Mouse (Mus musculus) neural tube, embryonic 11.5 days (tissue): Measurements from ENCODE around the gene Gm49366. TPM values are rescaled to one million over a fixed set of nuclear protein-coding genes. Genes with fewer than 3 reads are reported as not detected.
A peak's percentile ranks its signal among the peaks of the same experiment; 100 is the strongest.
"Not testable (repeated sequence)": the region's sequence is repeated elsewhere in the genome, so short reads cannot be mapped to it uniquely, and the experiment has no call there.

Experiments
- ATAC-seq: fragments of 200-750 bp; cut with Nextera tagmentation; 2 replicates; pipeline ENCODE4 v1.8.0; 2017; ENCODE audit warnings: moderate number of reproducible peaks, mild to moderate bottlenecking, moderate TSS enrichment, moderate library complexity; ENCODE audit not compliant: insufficient read depth, low FRiP score, low TSS enrichment
- DNase-seq: peaks from one replicate; pipeline ENCODE4 v3.0.0-alpha.2; 2015; ENCODE audit warnings: low spot score
- H3K27ac ChIP-seq: fragments of 300-500 bp; sonication (generic); 2 replicates; pipeline ENCODE4 v1.5.1; 2014; ENCODE audit warnings: low read depth, mild to moderate bottlenecking, low read length
- H3K27me3 ChIP-seq: fragments of 300-500 bp; sonication (generic); 2 replicates; pipeline ENCODE4 v1.6.1; 2014; ENCODE audit warnings: mild to moderate bottlenecking, low read length, mixed read lengths; ENCODE audit not compliant: control insufficient read depth, insufficient read depth
- H3K36me3 ChIP-seq: fragments of 300-500 bp; sonication (generic); 2 replicates; pipeline ENCODE4 v1.6.1; 2014; ENCODE audit warnings: mild to moderate bottlenecking, low read length, moderate library complexity, mixed read lengths; ENCODE audit not compliant: control insufficient read depth, insufficient read depth
- H3K4me1 ChIP-seq: fragments of 300-500 bp; sonication (generic); 2 replicates; pipeline ENCODE4 v1.6.1; 2014; ENCODE audit warnings: low read length, mixed read lengths; ENCODE audit not compliant: control insufficient read depth, insufficient read depth
- H3K4me2 ChIP-seq: fragments of 300-500 bp; sonication (generic); 2 replicates; pipeline ENCODE4 v1.6.1; 2014; ENCODE audit warnings: low read depth, mild to moderate bottlenecking, moderate library complexity
- H3K4me3 ChIP-seq: fragments of 300-500 bp; sonication (generic); 2 replicates; pipeline ENCODE4 v1.5.1; 2014; ENCODE audit warnings: low read depth, low read length
- H3K9ac ChIP-seq: fragments of 300-500 bp; sonication (generic); 2 replicates; pipeline ENCODE4 v1.6.1; 2014; ENCODE audit warnings: mild to moderate bottlenecking, low read length
- H3K9me3 ChIP-seq: fragments of 300-500 bp; sonication (generic); 2 replicates; pipeline ENCODE4 v1.6.1; 2016; ENCODE audit warnings: low read length; ENCODE audit not compliant: control insufficient read depth
- WGBS: fragments of 180-500 bp; shearing (Covaris S2); extraction: QIAGEN DNeasy Blood & Tissue Kit; methylation state at CpG from one replicate; pipeline ENCODE4 v1.1.7; 2014; 5-methylcytosine and 5-hydroxymethylcytosine counted together
- polyA plus RNA-seq: library from polyadenylated mRNA; unstranded; fragments of >200 nt; fragmentation: Nextera tagmentation; extraction: Ambion mirVana; gene quantifications from 2 replicates; pipeline ENCODE4 v1.2.1, GENCODE M21; 2014

The Gm49366 gene
- polyA plus RNA-seq, 1 experiment from 2014 or later = not detected

DNA sequence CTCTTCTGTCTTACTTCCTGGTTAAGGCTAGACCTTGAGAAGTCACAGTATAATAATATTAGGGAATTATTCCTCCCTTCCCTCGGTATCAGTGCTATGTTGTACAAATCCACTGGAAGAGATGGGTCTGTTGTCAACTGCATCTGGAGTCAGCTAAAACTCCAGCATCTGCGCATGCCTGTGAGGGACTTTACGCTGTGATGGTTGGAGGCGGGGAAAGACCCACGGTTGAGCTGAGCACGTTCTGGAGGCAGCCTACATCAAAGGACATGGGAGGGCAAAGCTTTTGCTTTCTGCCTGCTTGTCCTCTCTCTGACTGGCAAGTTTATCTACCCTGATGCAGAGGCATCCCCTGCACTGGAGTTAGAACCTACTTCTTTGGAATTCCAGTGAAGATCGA lies 12.8 kb upstream of the Gm49366 start:
- Histone ChIP-seq H3K9ac (no peak overlapping the region), H3K4me3 (no peak overlapping the region), H3K27ac (no peak overlapping the region), H3K27me3 (no peaks in the 10 kb centered on the region), H3K9me3 (no peaks in the 10 kb centered on the region), H3K4me2 (no peak overlapping the region), H3K4me1 (no peaks in the 10 kb centered on the region), H3K36me3 (no peaks in the 10 kb centered on the region)
- DNase-seq = no peak
- no peak for ATAC-seq
- 90% methylated on average over 7 of the region's 7 CpGs for WGBS

DNA sequence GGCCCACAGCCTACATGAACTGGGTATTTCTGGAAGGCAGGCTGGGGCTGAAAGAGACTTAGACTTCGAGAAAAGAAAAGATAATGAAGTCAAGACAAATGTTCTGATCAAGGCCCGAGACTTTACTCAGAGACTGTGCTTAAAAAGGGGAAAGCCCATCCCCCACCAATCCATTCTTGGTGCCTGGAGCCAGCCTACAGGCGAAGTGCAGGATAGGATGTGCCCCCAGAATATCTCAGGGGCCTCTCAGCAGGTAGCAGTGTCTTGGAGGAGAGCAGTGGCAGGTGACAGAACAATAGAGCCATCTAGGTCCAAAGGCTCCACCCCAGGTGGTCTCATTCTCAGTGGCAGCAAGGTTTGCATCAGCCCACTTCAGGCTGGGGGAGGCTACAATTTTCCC lies 10.4 kb upstream of the Gm49366 start:
- H3K4me1 ChIP-seq, H3K9me3 ChIP-seq, H3K4me3 ChIP-seq, H3K27me3 ChIP-seq, DNase-seq, H3K36me3 ChIP-seq, H3K27ac ChIP-seq, H3K9ac ChIP-seq, ATAC-seq, H3K4me2 ChIP-seq: not testable (repeated sequence)
- 66% methylated on average over 3 of the region's 3 CpGs for WGBS

DNA sequence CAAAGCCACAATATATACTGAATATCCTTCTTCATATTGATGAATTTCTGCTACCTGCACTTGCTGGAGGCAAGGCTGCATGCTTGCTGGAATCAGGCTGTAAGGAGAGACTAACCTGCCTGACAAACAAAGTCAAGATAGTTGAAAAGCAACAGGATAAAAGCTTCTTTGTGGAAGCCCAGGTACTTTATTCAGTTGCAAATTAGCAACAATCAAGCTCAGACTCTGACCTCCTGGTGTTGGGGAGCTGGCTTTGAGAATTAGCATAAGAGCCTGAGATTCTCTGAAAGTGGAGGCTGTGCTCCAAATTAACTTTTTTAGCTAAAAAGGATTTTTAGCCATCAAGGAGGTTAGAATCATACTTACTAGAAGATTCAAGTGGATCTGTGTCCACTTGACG lies 9.7 kb upstream of the Gm49366 start:
- H3K36me3 ChIP-seq, H3K9ac ChIP-seq, H3K27me3 ChIP-seq, DNase-seq, ATAC-seq, H3K4me3 ChIP-seq, H3K4me2 ChIP-seq, H3K4me1 ChIP-seq, H3K27ac ChIP-seq, H3K9me3 ChIP-seq: not testable (repeated sequence)
- 90% methylated on average over 1 of the region's 1 CpGs for WGBS

DNA sequence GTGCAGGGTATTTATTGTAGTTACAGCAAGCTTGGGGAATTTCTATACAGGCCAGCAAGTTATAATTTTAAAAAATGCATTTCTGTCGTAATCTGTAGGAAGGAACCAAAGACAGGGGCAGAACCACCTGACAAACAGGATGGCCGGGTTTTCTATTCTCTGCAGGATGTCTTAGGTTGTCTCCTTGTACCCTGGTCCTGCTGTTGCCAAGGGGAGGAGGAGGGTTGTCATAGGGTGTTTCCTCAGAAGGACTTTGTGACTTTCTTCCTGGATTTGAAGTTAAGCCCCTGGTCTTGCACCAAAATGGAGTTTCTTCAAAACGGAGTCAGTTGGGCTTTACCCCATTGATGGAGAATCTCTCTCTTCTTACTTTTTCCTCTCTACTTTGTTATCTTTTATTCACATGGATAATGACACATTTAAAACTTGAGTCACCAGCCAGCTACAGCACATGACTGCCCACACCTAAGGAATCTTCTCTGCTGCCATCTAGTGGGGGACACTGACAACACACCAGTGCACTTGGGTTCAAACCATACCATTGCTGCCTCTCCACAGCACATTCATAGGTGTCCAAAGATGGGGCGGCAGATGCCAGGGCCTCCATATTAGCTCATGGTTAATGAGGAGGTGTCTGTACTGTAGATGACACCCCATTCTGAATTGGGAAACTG lies 7.9 kb upstream of the Gm49366 start:
- ATAC-seq (peak; percentile 31; the same call in 1 of the 2 replicates), DNase-seq (peak; percentile 68)
- Histone ChIP-seq H3K36me3 (no peaks in the 10 kb centered on the region), H3K9ac (no peak overlapping the region), H3K4me2 (no peak overlapping the region), H3K27ac (no peak overlapping the region), H3K4me3 (no peak overlapping the region), H3K9me3 (no peaks in the 10 kb centered on the region), H3K4me1 (no peaks in the 10 kb centered on the region), H3K27me3 (no peaks in the 10 kb centered on the region)
- WGBS = 68% methylated on average over 4 of the region's 4 CpGs

DNA sequence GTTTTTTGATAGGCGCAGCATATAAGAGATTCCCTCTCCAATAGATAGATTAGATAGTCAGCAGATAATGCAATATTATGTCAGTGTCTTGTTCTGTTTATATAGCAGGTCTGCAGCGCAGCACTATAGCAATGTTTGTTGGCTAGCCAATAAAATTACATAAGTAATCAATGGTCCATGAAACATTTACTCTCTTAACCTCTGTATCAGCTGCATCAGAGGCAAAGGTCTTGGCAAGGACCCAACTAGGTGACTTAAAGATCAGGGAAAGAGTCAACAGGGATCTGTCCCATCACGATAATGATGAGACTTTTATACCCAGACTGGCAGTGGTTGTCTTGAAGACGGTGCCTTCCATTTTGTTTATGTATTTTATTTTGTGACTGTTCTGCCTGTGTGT lies 5.9 kb upstream of the Gm49366 start:
- ATAC-seq = no peak
- Histone ChIP-seq H3K36me3 (no peaks in the 10 kb centered on the region), H3K9ac (no peak overlapping the region), H3K4me1 (no peaks in the 10 kb centered on the region), H3K27me3 (no peaks in the 10 kb centered on the region), H3K4me2 (no peak overlapping the region), H3K27ac (no peak overlapping the region), H3K4me3 (no peak overlapping the region), H3K9me3 (no peaks in the 10 kb centered on the region)
- 87% methylated on average over 4 of the region's 4 CpGs for WGBS
- no peak for DNase-seq

DNA sequence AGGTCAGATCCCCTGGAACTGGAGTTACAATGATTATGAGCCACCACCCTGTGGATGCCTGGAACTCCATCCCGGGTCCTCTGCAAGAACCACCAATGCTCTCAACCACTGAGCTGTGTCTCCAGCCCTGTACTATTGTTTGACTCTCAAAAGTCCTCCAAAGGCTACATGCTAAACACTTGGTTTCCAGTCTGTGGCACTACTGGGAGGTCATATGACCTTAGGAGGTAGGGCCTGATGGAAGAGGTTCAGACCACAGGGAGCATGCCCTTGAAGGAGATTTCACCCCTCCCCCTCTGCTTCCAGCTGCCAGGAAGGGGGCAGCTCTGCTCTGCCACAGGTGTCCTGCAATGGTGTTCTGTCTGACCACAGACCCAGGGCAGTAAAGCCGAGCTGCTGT lies 5.4 kb upstream of the Gm49366 start:
- not testable (repeated sequence) for DNase-seq, H3K4me2 ChIP-seq, H3K4me3 ChIP-seq, H3K27me3 ChIP-seq, ATAC-seq, H3K9me3 ChIP-seq, H3K9ac ChIP-seq, H3K4me1 ChIP-seq, H3K27ac ChIP-seq, H3K36me3 ChIP-seq
- WGBS = 77% methylated on average over 2 of the region's 2 CpGs

DNA sequence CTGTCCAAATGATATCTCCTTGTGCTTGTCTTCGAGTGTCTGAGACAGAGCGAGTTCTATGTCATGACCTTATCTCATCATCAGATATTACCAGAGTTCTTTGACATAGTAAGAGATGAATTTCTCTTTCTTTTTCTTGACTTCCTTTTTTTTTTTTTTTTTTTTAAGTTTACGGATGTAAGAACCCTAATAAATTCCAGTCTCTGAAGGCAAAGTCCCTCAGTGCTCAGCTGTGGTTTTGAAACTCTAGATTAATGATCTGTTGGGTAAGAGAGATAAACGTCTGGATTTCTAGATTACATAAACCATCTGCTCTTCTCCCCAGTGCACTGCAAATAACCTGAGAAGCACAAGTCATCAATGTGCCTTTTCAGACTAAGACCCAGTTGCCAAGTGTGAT lies 4.6 kb upstream of the Gm49366 start:
- no peak overlapping the region for H3K4me2 ChIP-seq
- H3K4me1 ChIP-seq = no peaks in the 10 kb centered on the region
- no peak overlapping the region for H3K27ac ChIP-seq
- ATAC-seq (no peak), DNase-seq (no peak)
- no peaks in the 10 kb centered on the region for H3K36me3 ChIP-seq
- no peak overlapping the region for H3K4me3 ChIP-seq
- WGBS = 70% methylated on average over 4 of the region's 4 CpGs
- H3K9ac ChIP-seq = no peak overlapping the region
- no peaks in the 10 kb centered on the region for H3K9me3 ChIP-seq
- H3K27me3 ChIP-seq = no peaks in the 10 kb centered on the region

DNA sequence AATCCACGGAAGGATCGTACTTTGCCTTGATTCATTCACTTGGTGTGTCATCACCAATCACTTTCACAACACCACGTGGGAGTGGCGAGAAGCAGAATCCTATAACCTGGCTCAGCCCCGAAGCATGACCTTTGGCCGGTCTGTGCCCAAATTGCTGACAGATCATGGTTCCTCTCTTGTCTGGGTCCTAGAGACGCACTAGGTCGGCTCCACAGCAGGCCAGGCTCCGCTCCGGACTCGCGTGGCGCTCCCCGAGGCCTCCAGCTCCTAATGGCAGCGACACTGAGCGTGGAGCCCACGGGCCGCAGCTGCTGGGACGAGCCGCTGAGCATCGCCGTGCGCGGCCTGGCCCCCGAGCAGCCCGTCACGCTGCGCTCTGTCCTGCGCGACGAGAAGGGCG lies 494 bp upstream of the Gm49366 start, which contains the start of gene Acot4:
TSS of gene Acot4 (plus strand) at position 139 of the 400 bp plus-strand sequence.
- peak within 1 kb of the TSS; percentile 37 for H3K4me3 ChIP-seq
- H3K27ac ChIP-seq, ATAC-seq, H3K4me1 ChIP-seq, H3K9me3 ChIP-seq, H3K27me3 ChIP-seq, H3K36me3 ChIP-seq: not testable (repeated sequence)
- 13% methylated on average over 16 of the region's 32 CpGs for WGBS
- peak; percentile 17 for DNase-seq
- H3K9ac ChIP-seq = peak within 1 kb of the TSS; percentile 47
- peak within 1 kb of the TSS; percentile 55 for H3K4me2 ChIP-seq

DNA sequence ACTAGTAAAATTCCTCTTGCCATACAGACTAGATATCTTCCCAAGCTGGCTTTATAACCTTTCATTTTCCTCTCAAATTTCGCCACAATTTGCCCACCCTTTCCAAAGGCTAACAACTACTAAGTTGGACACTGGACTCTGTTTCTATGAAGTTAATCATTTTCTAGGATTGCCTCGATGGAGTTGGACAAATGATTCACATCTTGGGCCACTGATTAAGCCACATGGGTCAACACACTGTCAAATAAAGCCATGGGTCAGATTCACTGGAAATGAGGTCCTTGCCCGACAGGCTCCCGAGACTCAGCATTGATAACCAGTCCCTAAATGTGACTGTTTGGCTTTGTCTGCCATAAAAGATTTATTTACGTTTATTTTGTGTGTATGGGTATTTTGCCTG lies 3.5 kb downstream of the Gm49366 start:
- Histone ChIP-seq H3K27me3 (no peaks in the 10 kb centered on the region), H3K9me3 (no peaks in the 10 kb centered on the region), H3K36me3 (no peaks in the 10 kb centered on the region), H3K4me3 (no peak overlapping the region), H3K27ac (no peak overlapping the region), H3K4me1 (no peaks in the 10 kb centered on the region), H3K9ac (no peak overlapping the region), H3K4me2 (no peak overlapping the region)
- DNase-seq = no peak
- no peak for ATAC-seq
- 85% methylated on average over 5 of the region's 5 CpGs for WGBS
